Mouse (Mus musculus) MEL (cell line): Measurements from ENCODE around the gene Eomes.

Source experiments
- MAX ChIP-seq: IDR thresholded peaks from 2 replicates; pipeline ENCODE4 v1.6.1; 2011; ENCODE audit warnings: low read length, improper control_type of control experiment
- RAD21 ChIP-seq: IDR thresholded peaks from 2 replicates; pipeline ENCODE4 v1.6.1; 2011; ENCODE audit warnings: mild to moderate bottlenecking, low read depth, low read length, improper control_type of control experiment

- TF ChIP-seq MAX (no peak), RAD21 (no peak)
These were observed 15.1 kb downstream of the Eomes start for GRCm38 (mm10) chr9:118492932-118493698.
